Mouse (Mus musculus): ENCODE data around the gene Fstl4.

- TF ChIP-seq CTCF (IDR thresholded peaks at IDR 0.05) (no peak), POLR2A (IDR thresholded peaks at IDR 0.05; ENCODE audit: insufficient read depth, low read depth, low read length) (no peak), EP300 (IDR thresholded peaks at IDR 0.05; ENCODE audit: insufficient read depth, low read depth, low read length) (no peak)
These were observed 123.7 kb downstream of the Fstl4 start for GRCm38 (mm10) chr11:52888150-52888549.
